Mouse (Mus musculus) layer of hippocampus, postnatal 25 days (tissue): ENCODE measurements around the gene Dcaf17. TPM values are rescaled to one million over a fixed set of nuclear protein-coding genes. Genes with fewer than 3 reads are reported as not detected.
A peak's percentile ranks its signal among the peaks of the same experiment; 100 is the strongest.

Experiments
- DNase-seq, 2 experiments: peaks; one replicate each; pipeline ENCODE4 v3.0.0; 2022; ENCODE audit warnings: mixed read lengths in 2 of 2, low spot score in 1 of 2; ENCODE audit errors: extremely low spot score in 1 of 2
- total RNA-seq, 2 experiments: library from RNA; stranded (reverse); gene quantifications; 2 replicates each; pipeline ENCODE4 v1.2.3; 2021

Dcaf17 gene
- total RNA-seq, 2 experiments from 2014 or later: 10.9 to 13.6 TPM

DNA sequence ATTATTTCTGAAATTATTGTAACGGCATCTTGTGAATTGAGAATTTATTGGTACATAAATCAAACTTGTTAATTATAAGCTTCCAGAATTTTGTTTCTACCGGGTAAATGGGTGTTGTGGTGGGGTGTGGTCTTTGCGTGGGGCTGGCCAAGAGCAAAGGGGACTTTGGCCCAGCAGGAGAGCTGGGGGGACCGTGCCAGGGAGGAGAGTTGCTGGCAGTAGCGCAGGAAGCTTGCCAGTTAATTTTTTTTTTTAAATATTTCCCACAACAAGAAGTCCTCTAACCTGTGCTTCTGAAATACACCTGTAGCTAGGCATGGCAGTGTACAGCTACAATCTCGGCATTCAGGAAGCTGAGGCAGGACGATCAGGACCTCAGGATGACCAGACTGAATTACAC lies 4.6 kb upstream of the Dcaf17 start:
- DNase-seq: no peak

DNA sequence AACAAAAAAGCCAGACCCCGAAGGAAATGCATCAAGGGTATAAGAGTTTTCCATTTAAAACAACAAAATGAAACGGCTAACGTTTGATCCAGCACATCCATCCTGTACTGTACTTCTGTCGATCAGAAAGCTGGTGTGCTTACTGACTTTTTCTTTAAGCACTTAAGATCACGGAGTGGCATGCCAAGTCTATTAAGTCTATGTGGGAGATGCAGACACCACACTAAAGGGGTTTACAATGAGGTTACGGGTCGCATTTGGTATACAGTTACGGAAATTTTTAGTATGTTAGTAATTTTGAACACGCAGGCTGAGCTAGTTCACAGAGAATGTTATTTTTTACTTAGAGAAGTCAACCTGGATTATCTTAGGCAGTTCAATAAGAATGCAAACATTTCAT lies 412 bp upstream of the Dcaf17 start:
- DNase-seq: no peak

DNA sequence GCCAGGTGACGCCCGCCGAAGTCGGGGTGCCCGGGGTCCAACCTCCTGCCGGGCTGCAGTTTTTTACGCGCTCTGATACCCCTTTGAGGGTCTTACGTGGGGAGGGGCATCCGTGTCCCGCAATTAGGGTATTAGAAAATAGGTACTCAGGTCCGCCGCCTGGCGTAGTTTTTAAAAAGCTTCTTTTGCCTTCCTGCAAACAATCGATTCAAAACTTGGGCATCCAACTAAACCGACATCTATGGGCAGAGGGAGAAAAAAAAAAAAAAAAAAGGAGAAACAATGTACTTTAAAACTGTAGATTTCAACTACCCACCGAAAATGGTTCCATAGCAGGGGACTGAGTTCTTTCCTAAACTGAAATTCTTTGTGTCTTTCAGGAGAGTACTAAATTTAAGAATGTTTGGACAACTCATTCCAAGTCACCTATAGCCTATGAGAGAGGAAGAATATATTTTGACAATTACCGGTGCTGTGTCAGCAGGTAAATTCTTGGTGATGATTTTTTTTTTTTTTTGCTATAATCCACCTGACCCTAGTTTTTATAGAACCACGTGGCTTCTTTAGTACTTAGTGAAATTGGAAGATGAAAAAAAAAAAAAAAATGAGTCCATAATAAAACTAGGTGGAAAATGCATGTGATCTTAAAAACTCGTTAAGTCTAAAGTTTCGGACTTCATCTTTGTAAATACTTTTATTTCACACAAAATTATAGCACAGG lies 1.1 kb downstream of the Dcaf17 start:
- DNase-seq: peak in 1 of 2 experiments; percentile 19

DNA sequence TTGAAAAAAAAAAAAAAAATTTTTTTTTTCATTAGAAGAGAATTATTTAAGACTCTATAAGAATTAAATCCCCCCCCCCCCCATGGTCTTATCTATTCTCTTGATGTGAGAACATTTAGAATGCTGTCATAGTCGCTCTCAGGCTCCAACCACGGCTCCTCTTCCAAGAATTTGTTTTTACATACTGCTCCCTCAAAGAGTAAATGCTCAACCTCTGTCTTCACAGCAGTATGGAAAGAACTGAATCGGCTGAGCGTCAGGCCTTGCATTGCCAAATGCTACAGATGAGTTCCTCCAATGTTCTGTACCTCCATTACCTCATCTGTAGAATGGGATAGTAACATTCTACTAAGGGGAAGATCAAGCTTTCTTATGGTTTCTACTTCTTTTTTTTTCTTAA lies 16.5 kb downstream of the Dcaf17 start:
- DNase-seq: no peak

DNA sequence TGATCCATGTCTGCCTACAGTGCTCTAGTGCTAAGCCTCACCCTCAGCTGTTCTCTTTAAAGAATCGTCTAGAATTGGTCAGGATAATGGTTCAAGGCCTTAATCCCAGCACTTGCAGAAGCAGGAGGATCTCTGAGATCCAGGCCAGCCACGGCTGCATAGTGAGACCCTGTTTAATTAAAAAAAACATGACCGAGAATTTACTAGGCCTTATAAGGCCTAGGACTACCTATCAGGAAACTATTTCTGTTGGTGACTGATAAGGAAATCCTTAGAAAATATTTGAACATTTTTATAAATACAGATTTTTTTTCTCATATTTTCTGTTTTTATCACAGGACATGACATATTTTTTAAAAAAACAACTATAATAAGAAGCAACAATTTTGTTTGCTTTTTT lies 18.2 kb downstream of the Dcaf17 start:
- DNase-seq: no peak

DNA sequence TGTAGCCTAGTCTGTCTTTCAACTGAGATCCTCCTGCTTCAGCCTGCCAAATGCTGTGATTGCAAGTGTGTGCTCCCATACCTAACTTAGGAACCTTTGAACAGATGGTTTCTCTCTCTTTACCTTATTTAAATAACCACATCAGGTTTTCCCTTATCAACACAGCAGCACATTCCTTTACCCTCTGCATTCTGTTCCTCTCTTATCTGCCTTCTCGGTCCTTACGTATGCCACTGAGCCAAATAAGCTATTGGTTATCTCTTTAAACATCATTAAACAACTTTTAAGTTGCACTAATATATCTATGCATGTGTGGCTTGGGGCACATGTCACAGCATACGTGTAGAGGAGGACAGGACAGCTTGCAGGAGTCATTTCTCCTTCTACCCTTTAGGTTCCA lies 18.7 kb downstream of the Dcaf17 start:
- no peak for DNase-seq

DNA sequence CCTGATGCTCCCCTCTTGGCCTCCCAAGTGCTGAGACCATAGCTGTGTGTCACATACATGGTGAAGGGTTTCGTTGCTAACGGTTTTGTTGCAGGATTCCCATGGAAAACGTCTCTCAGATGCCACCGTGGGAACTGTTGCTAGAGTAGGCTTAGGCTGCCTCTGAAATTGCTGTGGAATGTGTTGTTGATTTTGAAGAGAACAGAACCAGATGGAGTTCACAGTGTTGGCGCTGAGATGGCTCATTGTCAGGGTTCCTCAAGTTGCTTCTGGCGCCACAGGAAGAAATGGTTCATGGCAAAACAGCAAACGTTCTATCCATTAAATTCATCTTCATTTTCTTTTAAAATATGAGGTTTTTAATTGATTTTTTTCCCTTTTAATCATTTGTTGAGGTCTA lies 27.3 kb downstream of the Dcaf17 start:
- DNase-seq: peak in 1 of 2 experiments; percentile 24

DNA sequence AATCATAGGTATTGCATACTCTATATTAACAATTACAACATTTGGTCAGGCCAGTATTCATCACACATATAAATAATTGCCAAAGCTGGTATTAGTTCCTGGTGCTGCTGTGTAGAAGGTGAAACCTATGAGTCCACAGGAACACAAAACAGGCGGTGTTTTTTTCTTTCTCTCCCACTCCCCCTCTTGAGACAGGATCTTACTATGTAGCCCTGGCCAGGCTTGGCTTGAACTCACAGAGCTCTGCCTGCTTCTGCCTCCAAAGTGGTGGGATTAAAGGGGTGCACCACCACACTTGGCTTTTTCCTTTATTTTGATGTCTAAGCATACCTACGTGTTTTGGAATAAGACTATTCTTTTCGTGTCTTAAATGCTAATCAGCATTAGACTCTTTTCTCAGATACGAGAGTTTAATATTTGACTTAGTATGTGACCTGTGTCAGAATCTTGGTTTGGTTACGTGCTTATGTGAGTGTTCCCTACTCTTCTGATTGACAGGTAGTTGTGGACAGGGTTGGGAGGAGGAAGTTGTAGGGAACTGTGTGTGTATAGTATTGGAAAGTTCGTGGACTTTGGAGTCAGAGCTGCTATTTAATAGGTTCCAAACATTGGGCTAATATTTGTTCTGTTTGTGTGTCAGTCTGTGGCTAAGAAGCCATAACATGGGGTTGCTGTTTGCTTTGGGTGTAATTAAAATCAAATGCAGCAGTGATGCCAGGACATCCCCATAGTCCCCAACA lies 28.5 kb downstream of the Dcaf17 start:
- no peak for DNase-seq

DNA sequence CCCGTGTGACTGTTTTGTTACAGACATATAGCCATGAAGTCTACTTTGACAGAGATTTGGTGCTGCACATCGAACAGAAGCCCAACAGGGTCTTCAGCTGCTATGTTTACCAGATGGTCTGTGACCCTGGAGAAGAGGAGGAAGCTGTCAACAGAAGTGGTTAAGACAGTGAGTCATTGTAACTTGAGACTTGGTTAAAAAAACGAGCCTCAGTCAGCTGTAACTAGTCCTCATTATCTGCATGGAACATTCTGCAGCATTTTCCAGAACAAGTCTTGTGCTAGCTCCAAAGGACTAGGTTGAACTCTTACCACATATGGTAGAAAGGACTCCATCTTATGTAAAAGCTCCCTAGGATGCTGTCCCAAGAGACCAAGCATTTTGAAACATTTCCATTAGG lies 34.6 kb downstream of the Dcaf17 start:
- DNase-seq: no peak

DNA sequence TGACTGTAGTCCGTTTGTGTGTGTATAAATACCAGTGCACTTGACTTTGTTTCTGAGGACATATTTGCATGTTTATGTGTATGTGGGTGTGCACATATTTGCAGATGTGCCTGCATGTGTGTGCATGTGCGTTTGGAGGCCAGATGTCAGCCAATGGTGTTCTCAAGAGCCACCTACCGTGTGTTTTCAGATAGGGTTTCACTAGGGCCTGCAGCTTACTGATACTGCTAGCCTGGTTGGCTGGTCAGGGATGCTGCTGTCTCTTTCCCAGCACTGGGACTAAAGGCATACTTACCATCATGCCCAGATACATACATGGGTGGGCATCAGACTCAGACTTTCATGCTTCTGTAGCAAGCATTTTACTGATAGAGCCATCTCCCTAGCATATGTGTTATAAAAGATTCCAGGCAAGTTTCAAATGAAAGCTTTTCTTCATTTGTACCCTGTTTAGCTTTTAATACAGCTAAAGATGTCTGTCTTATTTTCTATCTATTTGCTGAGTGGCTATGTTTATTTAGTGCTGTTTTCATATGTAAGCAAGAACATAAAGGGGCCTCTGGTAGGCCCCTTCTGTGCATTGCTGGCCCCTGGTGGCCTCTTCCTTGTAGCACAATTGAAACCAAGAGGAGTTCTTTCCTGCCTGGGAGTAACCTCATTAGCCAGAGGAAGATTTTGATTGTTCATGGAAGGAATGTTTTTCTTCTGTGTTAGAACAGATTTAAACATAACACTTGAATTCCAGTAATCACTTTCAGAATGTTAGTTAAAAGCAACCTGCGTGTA lies 35.7 kb downstream of the Dcaf17 start:
- DNase-seq: no peak

DNA sequence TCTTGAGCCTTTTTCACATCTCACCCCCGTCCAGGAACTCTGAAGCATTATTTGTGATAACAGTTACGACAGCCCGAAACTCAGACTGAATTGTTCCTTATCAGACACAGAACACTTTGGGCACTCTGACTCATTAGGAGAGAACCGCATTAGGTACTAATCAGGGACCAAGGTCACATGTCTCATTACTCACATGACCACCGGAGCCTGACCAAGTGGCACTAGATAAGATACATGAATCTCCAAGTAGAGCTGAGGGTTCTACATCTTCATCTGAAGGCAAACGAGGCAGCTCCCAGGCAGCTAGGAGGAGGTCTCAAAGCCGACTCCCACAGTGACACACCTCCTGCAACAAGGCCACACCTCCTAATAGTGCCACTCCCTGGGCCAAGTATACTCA lies 41.0 kb downstream of the Dcaf17 start:
- no peak for DNase-seq

DNA sequence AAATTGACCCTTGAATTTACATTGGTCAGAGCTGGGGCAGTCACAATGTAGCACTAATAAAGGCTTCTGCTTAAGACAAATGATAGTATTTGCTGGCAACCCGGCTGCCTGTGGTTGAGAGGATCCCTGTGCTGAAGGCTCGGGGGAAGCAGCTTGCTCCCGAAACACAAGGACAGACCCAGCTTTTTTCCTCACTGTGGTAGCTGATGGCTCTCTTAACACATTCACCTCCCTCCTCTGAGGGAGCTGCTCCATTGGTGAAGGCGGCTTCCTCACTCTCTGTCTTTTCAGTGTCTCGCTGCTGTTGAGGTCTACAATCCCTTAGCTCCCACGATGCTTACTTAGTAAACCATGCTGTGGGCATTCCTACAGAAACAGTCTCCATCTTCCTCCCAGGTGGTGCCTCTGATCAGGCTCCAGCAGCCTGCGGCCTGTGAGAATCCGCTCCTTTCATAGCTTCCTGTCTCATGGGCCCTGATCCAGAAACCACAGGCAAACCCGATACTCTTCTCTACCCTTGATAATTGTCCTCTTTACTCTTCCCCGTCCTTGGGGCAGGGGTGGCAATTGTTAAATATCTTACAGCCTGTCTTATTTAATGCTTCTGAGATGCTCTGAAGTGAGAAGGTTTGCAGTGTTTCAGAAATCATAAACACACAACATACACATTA lies 47.6 kb downstream of the Dcaf17 start:
- no peak for DNase-seq

DNA sequence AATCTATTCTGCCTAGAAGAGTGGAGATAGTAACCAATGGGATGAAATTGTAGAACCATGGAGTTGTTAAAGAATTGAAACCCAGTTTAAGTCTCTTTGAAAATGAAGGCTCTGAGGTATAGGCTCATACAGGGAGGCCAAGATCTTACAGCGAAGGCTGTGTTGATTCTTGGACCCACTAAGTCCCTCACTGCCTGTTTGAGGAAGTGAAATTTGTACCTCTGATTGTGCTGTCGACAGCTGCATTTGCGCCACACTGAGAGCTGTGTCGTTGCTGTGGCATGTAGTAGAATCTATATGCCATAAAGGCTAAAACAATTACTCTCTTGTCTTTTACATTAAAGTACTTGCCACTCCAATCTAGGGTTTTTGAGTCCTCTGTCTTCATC lies 48.2 kb downstream of the Dcaf17 start:
- no peak for DNase-seq

DNA sequence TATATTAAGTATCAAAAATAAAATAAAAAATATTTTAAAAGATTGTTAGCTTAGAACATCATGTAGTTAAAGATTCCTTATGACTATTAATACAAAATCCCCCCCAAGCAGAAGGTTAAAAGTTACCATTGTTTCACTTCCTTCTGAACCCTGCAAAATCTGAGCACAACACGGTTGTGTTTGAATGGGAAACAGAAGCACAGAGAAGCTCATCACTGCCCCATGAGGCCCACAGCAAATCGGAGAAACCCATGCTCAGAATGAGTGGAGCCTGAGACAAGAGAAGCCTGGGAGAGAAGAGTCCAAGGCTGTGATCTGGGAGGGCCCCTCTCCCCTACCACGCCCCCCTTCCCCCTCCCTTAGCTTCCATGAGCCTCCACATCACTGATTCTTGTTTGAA lies 49.6 kb downstream of the Dcaf17 start:
- DNase-seq: no peak

DNA sequence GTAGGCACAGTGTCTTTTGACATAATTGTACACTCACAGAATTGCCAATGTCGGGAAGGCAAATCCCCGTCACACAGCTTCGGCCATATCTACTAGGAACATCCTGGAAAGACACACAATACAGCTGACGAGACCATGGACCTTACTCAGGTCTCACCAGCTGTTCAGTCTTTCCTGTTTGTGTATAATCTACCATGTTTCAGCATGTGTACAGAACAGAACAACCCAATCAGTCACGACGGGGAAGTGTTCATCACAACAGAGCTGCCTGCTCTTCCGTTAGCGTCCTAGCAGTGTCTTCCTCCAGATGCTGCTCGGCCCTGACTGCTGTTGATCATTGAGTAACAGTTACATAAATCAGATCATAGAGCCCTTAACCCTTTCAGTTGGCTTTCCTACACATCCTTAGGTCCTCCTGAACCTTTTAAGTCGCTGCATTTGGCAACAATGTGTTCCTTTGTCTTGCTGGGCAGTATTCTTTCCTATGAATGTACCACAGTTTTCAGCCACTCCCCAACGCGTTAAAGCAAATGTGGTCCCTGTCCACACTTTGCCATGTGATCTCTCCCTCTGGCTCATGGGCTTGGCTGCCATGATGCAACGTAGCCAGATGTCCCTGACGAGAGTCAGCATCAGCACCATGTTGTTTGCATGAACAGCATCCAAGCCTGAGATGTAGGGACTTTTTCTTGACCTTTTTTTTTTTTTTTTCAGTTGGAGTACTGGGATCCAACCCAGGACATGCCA lies 50.5 kb downstream of the Dcaf17 start:
- DNase-seq: no peak

DNA sequence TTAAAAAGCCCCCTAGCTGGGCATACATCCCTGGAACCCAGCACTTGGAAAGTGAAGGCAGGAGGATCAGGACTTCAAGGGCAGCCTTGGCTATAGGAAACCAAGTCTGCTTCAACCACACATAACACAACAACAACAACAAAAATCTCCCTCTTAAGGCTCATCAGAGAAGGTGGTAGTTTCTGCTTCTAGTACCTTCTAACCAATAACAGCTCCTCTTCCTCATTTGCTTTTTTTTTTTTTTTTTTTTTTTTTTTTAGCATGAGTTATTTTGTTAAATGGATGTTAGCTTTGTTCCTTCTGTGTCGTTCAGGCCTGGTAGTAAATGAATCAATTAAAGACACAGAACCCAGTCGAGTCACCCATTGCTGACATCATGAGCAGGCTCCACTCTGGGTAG lies 52.1 kb downstream of the Dcaf17 start:
- no peak for DNase-seq

DNA sequence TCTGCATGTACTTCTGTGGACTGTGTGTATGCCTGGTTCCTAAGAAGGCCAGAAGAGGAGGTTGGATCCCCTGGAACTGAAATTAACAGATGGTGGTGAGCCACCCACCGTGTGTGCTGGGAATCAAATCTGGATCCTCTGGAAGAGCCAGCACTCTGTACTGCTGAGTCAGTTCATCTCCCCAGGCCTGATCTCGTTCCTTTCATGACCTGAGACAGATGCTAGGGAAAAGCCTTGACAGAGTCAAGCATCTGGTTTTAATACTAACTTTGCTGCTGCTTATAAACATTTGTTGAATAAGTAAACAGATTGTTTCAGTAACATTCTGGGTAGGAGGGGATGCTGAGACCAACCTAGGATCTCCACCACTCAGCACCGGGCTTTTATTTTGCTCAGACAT lies 53.4 kb downstream of the Dcaf17 start:
- DNase-seq: no peak

DNA sequence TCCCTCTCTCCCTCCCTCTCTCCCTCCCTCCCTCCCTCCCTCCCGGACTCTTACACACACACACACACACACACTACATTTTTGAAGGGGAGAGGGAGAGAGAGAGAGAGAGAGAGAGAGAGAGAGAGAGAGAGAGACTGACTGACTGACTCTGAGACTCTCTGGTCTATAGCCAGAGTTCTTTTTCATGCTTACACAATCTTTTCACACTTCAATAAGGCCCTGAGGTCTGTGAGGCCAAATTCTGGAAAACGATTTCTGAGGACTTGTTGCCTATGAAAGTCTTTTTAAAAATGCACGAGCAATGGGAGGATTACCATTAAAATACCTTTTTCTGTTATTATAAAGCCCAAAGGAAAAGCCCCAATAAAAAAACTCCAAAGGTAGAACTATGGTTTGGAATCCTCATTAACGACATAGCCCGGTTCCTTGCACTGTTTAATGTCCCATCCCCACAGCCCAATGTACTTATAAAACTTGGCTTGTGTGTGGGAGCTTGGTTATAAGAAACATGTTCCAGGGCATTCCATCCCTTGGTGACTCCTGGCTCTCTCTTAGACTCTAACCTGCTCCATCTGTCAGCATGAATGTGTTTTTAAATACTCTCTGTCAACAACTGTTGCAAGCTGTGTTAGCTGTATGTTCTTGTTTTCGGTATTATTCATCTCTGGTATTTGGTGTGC lies 58.5 kb downstream of the Dcaf17 start:
- no peak for DNase-seq

DNA sequence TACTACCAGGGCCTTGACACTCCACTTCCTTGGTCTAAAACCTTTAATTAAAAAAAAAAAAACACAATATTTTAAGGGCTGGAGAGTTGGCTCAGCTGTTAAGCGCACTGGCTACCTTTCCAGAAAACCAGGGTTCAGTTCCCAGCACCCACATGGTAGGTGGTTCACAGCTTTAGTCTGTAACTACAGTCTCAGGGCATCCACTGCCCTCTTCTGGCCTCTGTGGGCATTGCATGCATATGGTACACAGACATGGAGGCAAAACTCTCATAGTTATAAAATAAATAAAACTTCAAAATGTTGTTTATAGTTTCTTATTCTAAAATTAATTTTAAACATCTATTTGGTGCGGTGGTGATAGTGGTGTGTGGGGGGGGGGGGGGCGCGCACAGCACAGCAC lies 61.0 kb downstream of the Dcaf17 start:
- no peak for DNase-seq
